Mouse (Mus musculus) embryonic facial prominence, embryonic 15.5 days (tissue): ENCODE measurements around the gene Higd1b. TPM values are rescaled to one million over a fixed set of nuclear protein-coding genes. Genes with fewer than 3 reads are reported as not detected.

Experiments
- ATAC-seq: fragments of 200-750 bp; cut with Nextera tagmentation; 2 replicates; pipeline ENCODE4 v1.8.0; 2017; ENCODE audit warnings: low read depth, moderate TSS enrichment; ENCODE audit not compliant: insufficient number of reproducible peaks, low FRiP score, low TSS enrichment
- H3K27ac ChIP-seq: fragments of 300-500 bp; sonication (generic); replicated peaks from 2 replicates; pipeline ENCODE4 v1.5.1; 2015; ENCODE audit warnings: mild to moderate bottlenecking, inconsistent platforms
- H3K27me3 ChIP-seq: fragments of 300-500 bp; sonication (generic); 2 replicates; pipeline ENCODE4 v1.6.1; 2015; ENCODE audit warnings: inconsistent platforms
- H3K36me3 ChIP-seq: fragments of 300-500 bp; sonication (generic); 2 replicates; pipeline ENCODE4 v1.6.1; 2015; ENCODE audit warnings: mild to moderate bottlenecking, inconsistent platforms
- H3K4me1 ChIP-seq: fragments of 300-500 bp; sonication (generic); 2 replicates; pipeline ENCODE4 v1.6.1; 2015; ENCODE audit warnings: inconsistent platforms
- H3K4me2 ChIP-seq: fragments of 300-500 bp; sonication (generic); replicated peaks from 2 replicates; pipeline ENCODE4 v1.6.1; 2015; ENCODE audit warnings: mild to moderate bottlenecking, inconsistent platforms
- H3K4me3 ChIP-seq: fragments of 300-500 bp; sonication (generic); replicated peaks from 2 replicates; pipeline ENCODE4 v1.5.1; 2015; ENCODE audit warnings: mild to moderate bottlenecking, inconsistent platforms
- H3K9ac ChIP-seq: fragments of 300-500 bp; sonication (generic); 2 replicates; pipeline ENCODE4 v1.6.1; 2015; ENCODE audit warnings: inconsistent platforms
- H3K9me3 ChIP-seq: fragments of 300-500 bp; sonication (generic); replicated peaks from 2 replicates; pipeline ENCODE4 v1.6.1; 2016; ENCODE audit warnings: inconsistent platforms
- WGBS: fragments of 180-500 bp; shearing (Covaris S2); methylation state at CpG from one replicate; pipeline ENCODE4 v1.1.7; 2015; 5-methylcytosine and 5-hydroxymethylcytosine counted together
- polyA plus RNA-seq: library from polyadenylated mRNA; unstranded; fragments of >200 nt; fragmentation: Nextera tagmentation; extraction: Ambion mirVana; gene quantifications from 2 replicates; pipeline ENCODE4 v1.2.1, GENCODE M21; 2015

Higd1b gene
- 1.1 and 2.1 TPM in 2 replicates for polyA plus RNA-seq

DNA sequence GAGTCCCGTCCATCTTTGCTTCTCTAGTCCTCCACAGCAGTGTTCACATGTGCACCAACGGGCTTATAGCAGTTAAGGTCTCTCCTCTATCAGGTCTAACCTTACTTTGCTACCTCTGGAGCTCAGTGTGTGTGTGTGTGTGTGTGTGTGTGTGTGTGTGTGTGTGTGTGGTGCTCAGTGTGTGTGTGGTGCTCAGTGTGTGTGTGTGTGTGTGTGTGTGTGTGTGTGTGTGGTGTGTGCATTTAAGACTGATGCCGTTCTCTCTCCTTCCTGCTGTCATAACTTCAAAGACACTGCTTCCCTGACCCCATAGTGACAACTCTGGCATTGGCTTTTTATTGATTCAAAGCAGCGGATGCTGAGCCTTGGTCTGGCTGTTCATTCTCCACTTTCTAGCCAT, at the start of gene Higd1b:
TSS of gene Higd1b (plus strand) at position 301 of the 400 bp plus-strand sequence.
- Histone ChIP-seq H3K27ac (no peak within 1 kb of the TSS), H3K4me3 (no peak within 1 kb of the TSS), H3K27me3 (no peaks in the 10 kb centered on the region), H3K36me3 (peaks cover 40% of the 10 kb centered on the region), H3K9me3 (no peaks in the 10 kb centered on the region), H3K9ac (no peak within 1 kb of the TSS), H3K4me1 (0 out of 2 replicates have a peak, but pooled peaks cover 4% of the 10 kb centered on the region), H3K4me2 (no peak within 1 kb of the TSS)
- 61% methylated on average over 4 of the region's 4 CpGs for WGBS
- no peak for ATAC-seq

DNA sequence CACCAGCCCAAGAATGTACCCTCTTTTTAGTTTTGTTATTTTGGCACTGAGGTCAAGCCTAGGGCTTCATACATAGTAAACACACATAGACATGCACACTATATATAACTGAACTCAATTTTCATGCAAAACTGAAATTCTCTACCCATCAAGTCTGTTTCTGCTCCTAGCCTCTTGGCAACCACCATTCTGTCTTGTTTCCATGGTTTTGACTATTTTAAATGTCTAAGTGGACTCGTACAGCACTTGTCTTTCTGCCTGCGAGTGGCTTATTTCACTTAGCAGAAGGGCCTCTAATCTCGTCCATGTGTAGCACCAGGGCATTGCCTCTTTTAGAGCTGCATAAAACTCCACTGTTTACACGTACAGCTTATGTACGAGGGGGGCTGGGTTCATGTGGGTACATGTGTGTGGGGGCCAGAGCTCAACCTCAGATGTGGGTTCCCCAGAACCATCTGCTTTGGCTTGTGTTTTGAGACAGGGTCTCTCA, 47.9 kb upstream of the Higd1b start:
- no peaks in the 10 kb centered on the region for H3K27me3 ChIP-seq
- no peak overlapping the region for H3K27ac ChIP-seq
- no peaks in the 10 kb centered on the region for H3K9me3 ChIP-seq
- no peaks in the 10 kb centered on the region for H3K36me3 ChIP-seq
- no peaks in the 10 kb centered on the region; the same call in 1 of the 2 replicates for H3K4me1 ChIP-seq
- WGBS, result 57% methylated on average over 5 of the region's 5 CpGs
- no peak overlapping the region for H3K9ac ChIP-seq
- H3K4me2 ChIP-seq, result no peak overlapping the region
- H3K4me3 ChIP-seq, result no peak overlapping the region
- ATAC-seq, result no peak

DNA sequence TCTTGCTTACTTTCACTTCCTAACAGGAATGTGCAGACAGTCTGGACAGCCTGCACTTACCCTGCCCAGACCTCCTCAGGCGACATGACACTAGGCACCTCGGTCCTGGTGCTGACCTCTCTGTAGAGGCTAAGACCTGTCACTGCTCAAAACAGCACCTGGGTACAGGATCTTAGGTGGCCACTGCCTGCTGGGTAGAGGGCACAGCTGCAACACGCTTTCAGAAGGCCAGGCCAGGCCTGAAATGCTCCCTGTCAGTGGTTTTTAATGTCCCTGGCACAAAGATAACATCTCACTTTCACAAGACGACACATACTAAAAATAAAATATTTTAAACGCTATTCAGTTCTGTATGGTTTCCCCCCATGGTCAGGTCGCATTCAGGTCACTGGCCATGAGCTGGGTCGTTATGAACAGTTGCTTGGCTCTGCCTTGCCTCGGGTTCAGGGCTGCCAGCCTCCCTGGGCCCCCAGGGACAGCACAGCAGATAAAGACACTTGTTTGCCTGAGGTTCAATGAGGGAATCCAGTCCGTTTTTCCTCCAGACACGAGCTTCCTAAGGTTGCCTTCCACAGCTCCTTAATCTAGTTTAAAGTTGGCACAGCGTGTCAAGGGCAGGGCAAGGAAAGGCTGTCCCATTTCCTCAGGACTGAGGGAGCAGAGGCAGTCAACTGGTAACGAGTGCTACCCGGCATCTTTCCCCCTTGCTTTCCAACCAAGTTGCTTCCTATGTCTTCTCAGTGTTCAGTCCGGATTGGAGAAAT, 43.8 kb upstream of the Higd1b start:
- 44% methylated on average over 14 of the region's 14 CpGs for WGBS

DNA sequence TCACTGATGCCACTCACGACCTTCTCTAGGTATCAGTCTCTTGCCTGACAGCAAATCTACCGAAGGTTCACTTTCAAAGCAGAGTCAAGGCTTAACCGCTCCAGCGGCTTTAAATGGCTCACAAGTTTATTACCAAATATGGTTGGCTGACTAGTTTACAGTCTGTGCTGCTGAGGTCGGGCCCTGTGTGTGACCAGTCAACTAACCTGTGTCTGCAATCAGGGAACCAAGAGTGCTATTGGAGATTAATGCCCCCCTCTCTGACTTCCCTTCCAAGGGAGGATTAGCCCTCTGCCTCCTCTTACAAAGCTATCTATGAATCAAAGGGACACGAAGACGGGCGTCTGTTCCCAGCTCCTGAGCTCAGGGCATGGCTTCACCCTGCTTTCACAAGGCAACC, 41.5 kb upstream of the Higd1b start:
- Histone ChIP-seq H3K9me3 (no peaks in the 10 kb centered on the region), H3K4me2 (no peak overlapping the region), H3K27me3 (no peaks in the 10 kb centered on the region), H3K4me1 (no peaks in the 10 kb centered on the region; the same call in 1 of the 2 replicates), H3K27ac (no peak overlapping the region), H3K4me3 (no peak overlapping the region), H3K36me3 (peaks cover 22% of the 10 kb centered on the region; the same call in 1 of the 2 replicates), H3K9ac (no peak overlapping the region)
- 62% methylated on average over 8 of the region's 8 CpGs for WGBS
- no peak for ATAC-seq

More for the DNA sequence above, 43.8 kb upstream of the Higd1b start:
- H3K4me1 ChIP-seq, result no peaks in the 10 kb centered on the region; the same call in 1 of the 2 replicates
- ATAC-seq, result no peak
- H3K4me3 ChIP-seq, result no peak overlapping the region
- H3K27me3 ChIP-seq, result no peaks in the 10 kb centered on the region
- H3K27ac ChIP-seq, result no peak overlapping the region
- peaks cover 11% of the 10 kb centered on the region; the same call in 1 of the 2 replicates for H3K36me3 ChIP-seq
- H3K9me3 ChIP-seq, result no peaks in the 10 kb centered on the region
- H3K9ac ChIP-seq, result no peak overlapping the region
- H3K4me2 ChIP-seq, result no peak overlapping the region

DNA sequence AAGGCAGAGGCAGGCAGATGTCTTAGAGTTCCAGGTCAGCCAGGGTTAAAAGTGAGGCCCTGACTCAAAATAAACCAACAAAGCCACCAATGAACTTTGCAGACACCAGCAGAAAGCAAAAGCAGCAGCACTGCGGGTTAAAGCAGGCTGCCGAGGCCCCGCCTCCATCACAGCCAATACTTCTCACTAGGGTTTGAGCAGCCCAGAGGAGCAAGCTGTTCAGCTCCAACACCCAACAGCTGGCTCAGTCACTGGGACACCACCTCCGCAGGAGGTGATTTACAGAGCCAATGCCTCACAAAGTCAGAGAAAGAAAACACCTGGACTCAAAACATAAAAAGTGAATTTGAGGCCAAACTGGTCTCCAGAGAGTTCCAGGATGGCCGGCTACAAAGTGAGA, 32.2 kb upstream of the Higd1b start:
- no peaks in the 10 kb centered on the region for H3K27me3 ChIP-seq
- no peak overlapping the region for H3K4me3 ChIP-seq
- H3K4me1 ChIP-seq, result peaks cover 10% of the 10 kb centered on the region
- H3K4me2 ChIP-seq, result no peak overlapping the region
- H3K36me3 ChIP-seq, result peaks cover 52% of the 10 kb centered on the region
- H3K9me3 ChIP-seq, result no peaks in the 10 kb centered on the region
- no peak overlapping the region for H3K9ac ChIP-seq
- 80% methylated on average over 5 of the region's 5 CpGs for WGBS
- no peak overlapping the region for H3K27ac ChIP-seq
- no peak for ATAC-seq

DNA sequence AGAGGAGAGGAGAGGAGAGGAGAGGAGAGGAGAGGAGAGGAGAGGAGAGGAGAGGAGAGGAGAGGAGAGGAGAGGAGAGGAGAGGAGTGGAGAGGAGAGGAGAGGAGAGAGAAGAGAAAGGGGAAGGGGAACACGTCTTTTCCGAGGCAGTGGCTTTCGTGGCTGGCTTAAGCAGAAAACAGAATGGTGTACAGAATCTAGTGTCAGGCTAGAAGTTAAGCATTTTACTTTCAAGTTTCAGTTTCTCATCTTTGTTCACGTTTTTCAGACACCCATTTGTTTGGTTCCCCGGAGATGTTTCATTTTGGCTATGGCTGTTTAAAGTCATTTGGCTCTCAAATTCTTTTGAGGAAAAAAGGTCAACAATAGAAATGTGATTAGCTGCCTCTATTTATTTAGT, 27.4 kb upstream of the Higd1b start:
- Histone ChIP-seq H3K4me3 (no peak overlapping the region), H3K27me3 (no peaks in the 10 kb centered on the region), H3K9ac (no peak overlapping the region), H3K9me3 (no peaks in the 10 kb centered on the region), H3K36me3 (peaks cover 19% of the 10 kb centered on the region), H3K4me1 (peaks cover 9% of the 10 kb centered on the region; the same call in 1 of the 2 replicates), H3K4me2 (no peak overlapping the region), H3K27ac (no peak overlapping the region)
- ATAC-seq, result no peak
- 69% methylated on average over 5 of the region's 5 CpGs for WGBS

DNA sequence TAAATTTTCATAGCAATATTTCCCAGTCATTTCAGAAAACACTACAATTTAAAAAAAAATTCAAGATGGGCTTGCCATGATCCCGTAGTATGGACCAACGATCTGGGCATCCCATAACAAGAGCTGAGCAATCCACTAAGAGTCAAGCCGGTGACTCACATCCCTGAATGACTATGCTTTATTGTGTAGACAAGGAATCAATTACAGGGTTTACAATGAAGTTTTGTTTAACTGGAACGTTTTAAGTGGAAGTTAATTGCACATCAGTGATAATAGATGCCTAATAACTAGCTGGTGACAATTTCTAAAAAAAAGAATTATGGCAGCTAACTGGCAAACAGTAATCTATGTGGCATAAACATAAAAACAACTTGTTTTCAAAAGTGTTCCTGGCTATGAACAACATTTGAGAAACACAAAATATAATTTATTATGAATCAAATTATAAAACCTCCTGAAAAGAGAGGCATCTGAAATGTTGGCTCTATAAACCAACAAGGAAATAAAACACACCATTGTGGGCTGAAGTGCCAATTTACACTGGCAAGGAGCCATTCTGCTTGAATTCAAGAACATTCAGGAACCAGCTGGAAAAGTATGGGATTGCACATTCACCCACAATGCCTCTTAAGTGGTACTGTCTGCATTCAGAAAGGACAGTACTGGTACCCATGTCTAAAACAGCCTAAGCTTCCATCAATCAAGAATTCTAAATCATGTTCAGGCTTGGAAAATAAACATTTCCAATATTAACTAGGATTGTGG, 24.7 kb upstream of the Higd1b start:
- ATAC-seq, result no peak
- Histone ChIP-seq H3K9ac (no peak overlapping the region), H3K4me3 (no peak overlapping the region), H3K4me2 (no peak overlapping the region), H3K36me3 (peaks cover 6% of the 10 kb centered on the region; the same call in 1 of the 2 replicates), H3K27me3 (no peaks in the 10 kb centered on the region), H3K9me3 (no peaks in the 10 kb centered on the region), H3K27ac (no peak overlapping the region), H3K4me1 (peaks cover 12% of the 10 kb centered on the region)
- 42% methylated on average over 4 of the region's 4 CpGs for WGBS

DNA sequence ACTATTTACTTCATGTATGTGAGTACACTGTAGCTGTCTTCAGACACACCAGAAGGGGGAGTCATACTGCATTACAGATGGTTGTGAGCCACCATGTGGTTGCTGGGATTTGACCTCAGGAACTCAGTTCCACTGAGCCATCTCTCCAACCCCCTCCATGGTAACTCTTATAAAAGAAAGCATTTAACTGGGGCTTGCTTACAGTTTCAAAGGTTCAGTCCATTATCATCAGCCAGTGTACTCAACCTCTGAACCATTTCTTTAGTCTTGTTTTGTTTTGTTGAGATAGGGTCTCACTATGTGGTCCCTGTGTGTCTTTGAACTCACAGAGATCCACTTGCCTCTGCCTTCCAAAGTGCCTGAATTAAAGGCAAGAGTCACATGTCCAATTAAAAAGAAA, 20.8 kb upstream of the Higd1b start:
- Histone ChIP-seq H3K27ac (no peak overlapping the region), H3K27me3 (no peaks in the 10 kb centered on the region), H3K9me3 (no peaks in the 10 kb centered on the region), H3K4me1 (peaks cover 30% of the 10 kb centered on the region), H3K4me3 (no peak overlapping the region), H3K4me2 (no peak overlapping the region), H3K9ac (no peak overlapping the region), H3K36me3 (peaks cover 6% of the 10 kb centered on the region; the same call in 1 of the 2 replicates)
- ATAC-seq, result no peak

DNA sequence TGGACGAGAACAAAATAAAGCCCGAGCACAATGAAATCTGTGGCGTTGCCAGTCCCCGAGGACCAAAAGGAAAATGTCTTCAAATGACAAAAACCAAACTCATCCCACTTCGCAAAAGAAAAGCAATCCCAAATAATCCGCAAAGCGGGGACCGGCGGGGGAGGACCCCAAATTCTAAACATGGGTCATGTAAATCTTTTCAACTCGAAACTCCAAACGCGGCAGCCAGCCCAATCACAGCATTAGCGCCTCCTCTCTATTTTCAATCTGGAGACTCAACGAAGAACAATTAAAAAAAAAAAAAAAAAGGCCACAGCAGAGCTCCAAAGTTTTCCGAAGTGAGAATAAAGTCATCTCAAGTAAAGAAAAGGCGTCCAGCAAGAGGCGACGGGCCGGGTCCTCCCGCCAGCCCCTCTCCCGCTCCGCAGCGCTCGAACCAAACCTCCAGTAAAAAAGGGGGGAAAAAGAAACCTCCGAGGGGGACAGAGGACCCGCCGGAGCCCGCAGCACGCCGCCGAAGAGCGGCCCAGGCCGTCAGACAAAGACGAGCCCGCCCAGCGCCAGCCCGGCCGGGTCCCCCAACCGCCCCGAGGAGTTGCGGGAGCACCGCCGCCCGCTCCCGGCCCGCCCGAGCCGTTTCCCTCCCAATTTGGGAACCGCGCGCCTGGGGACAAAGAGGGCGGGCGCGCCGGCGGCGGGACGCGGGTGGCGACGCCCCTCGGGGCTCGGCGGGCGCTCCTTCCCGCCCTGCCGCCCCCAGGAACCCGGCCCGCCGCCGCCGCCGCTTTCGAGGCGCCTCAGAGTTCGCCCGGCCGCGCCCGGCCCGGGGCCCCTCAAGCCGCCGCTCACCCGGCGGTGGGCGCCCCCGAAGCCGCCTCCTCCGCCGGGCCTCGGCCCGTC, 17.3 kb upstream of the Higd1b start:
- Histone ChIP-seq H3K9ac (peak overlapping the region; percentile 87), H3K4me1 (peaks cover 26% of the 10 kb centered on the region), H3K27me3 (no peaks in the 10 kb centered on the region), H3K9me3 (no peaks in the 10 kb centered on the region), H3K27ac (peak overlapping the region; percentile 98), H3K36me3 (no peaks in the 10 kb centered on the region), H3K4me3 (peak overlapping the region; percentile 84), H3K4me2 (peak overlapping the region; percentile 80)
- ATAC-seq, result peak; percentile 47
- WGBS, result under 1% methylated on average over 86 of the region's 92 CpGs

DNA sequence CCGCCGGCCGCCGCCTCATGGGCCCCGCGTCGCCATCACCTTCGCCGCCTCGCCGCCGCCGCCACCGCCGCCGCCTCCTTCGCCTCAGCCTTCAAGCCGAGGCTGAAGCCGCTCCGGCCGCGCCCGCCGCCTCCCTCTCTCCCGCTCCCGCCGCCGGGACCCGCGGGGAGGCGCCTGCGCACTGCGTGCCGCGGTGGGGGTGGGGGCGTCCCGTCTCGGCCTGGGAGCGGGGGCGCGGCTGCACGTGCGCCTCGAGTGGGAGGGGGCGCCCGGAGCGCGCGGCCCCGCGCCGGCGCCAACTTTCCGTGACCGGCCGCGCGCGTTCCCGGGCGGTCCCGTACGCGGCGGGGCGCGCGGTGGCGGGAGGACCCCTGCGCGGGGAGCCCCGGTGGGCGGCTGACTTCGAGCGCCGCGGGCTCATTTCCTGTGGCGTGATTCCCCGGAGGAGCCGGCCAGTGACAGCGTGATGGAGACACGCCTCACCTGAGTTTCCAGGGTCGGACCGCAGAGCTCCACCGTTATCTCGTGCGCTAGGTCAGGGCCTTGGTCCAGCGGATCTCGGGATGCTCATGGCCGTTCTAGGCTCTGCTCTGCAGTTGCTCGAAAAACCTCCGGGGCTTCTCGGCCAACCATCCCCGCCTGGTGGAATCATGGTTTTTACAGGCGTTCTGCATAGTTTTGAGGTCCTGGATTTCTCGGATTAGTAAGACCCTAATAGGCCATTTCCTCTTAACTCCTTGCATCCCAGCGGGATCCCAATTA, 16.4 kb upstream of the Higd1b start, which contains the start of gene Gjc1:
TSS of gene Gjc1 (minus strand) at position 680 of the 762 bp plus-strand sequence.
- Histone ChIP-seq H3K9ac (peak within 1 kb of the TSS; percentile 87), H3K9me3 (no peaks in the 10 kb centered on the region), H3K27me3 (no peaks in the 10 kb centered on the region), H3K36me3 (no peaks in the 10 kb centered on the region), H3K4me3 (peak within 1 kb of the TSS; percentile 84), H3K27ac (peak within 1 kb of the TSS; percentile 98), H3K4me2 (peak within 1 kb of the TSS; percentile 80), H3K4me1 (peaks cover 26% of the 10 kb centered on the region)
- peak; percentile 90 for ATAC-seq
- WGBS, result under 1% methylated on average over 69 of the region's 97 CpGs
